In genomic region chr2:167449331-167450275, GRCm38 (mm10) we compare ENCODE assay signal across 19 mouse cellular contexts. TPM values are rescaled to one million over a fixed set of nuclear protein-coding genes. Genes with fewer than 3 reads are reported as not detected.
DNase-seq lines count a peak whose midpoint lies in the region; ATAC-seq and TF ChIP-seq lines count a peak whose summit lies in the region.
"Had no signal": no experiment of that assay in that cellular context is flagged by ENCODE, and none has a peak within 500 bp of the region (broad histone marks: within the 10 kb centered on the region; RNA-seq: fewer than 3 reads in every experiment).

No protein-coding gene starts in this region.

- H3K9me3 ChIP-seq in kidney, embryonic 15.5 days (replicated peaks): no peaks in the 10 kb centered on the region
- no peaks in the 10 kb centered on the region for H3K9me3 ChIP-seq in E14TG2a.4 (ENCODE audit: low read length)
- no peaks in the 10 kb centered on the region for H3K9me3 ChIP-seq in midbrain, embryonic 10.5 days (replicated peaks)
- H3K9me3 ChIP-seq: G1E; hindbrain, embryonic 13.5 days; intestine, embryonic 15.5 days; limb, embryonic 10.5 days; neural tube, embryonic 13.5 days had no signal

- no peak overlapping the region for H3K4me3 ChIP-seq in kidney, embryonic 15.5 days (replicated peaks)
- peak overlapping the region; percentile 24 for H3K4me3 ChIP-seq in E14TG2a.4 (replicated peaks; ENCODE audit: low read length)
- no peak overlapping the region for H3K4me3 ChIP-seq in midbrain, embryonic 10.5 days
- H3K4me3 ChIP-seq: heart, adult 2 months; hindbrain, embryonic 13.5 days; intestine, embryonic 15.5 days; limb, embryonic 10.5 days; neural tube, embryonic 13.5 days had no signal

- TF ChIP-seq CTCF in E14TG2a.4 (conservative IDR thresholded peaks at IDR 0.05; ENCODE audit: low read length): no peak

- no peak for DNase-seq in kidney, adult 18-20 months
- DNase-seq in brain, adult 2 months (ENCODE audit: low read depth, low spot score): peak; percentile 84
- DNase-seq in cerebellum, postnatal 25 days: peak; percentile 75 to 77
- DNase-seq in midbrain, embryonic 10.5 days (ENCODE audit: low spot score): no peak
- DNase-seq in urinary bladder, adult 18-20 months (ENCODE audit: low spot score in 2 of 2): no peak
- no peak for DNase-seq in spleen, postnatal 14 days (ENCODE audit: low spot score in 2 of 2)
- DNase-seq: heart, adult 2 months; kidney, postnatal 10 days; lung, adult 18-20 months; right cerebral cortex, postnatal 14 days; thymus, postnatal 14 days had no signal

- H3K27ac ChIP-seq in kidney, embryonic 15.5 days: 0 out of 2 replicates have a peak overlapping the region, but pooled peaks have one; percentile 14
- no peak overlapping the region for H3K27ac ChIP-seq in midbrain, embryonic 10.5 days (replicated peaks)
- H3K27ac ChIP-seq: heart, adult 2 months; hindbrain, embryonic 13.5 days; intestine, embryonic 15.5 days; limb, embryonic 10.5 days; neural tube, embryonic 13.5 days had no signal

- no peak overlapping the region for H3K9ac ChIP-seq in kidney, embryonic 15.5 days
- H3K9ac ChIP-seq: hindbrain, embryonic 13.5 days; intestine, embryonic 15.5 days; neural tube, embryonic 13.5 days had no signal

- H3K4me1 ChIP-seq in kidney, embryonic 15.5 days: peaks cover 22% of the 10 kb centered on the region
- peaks cover 66% of the 10 kb centered on the region for H3K4me1 ChIP-seq in E14TG2a.4 (replicated peaks; ENCODE audit: low read depth, low read length)
- 0 out of 2 replicates have a peak, but pooled peaks cover 6% of the 10 kb centered on the region for H3K4me1 ChIP-seq in midbrain, embryonic 10.5 days
- H3K4me1 ChIP-seq: intestine, embryonic 15.5 days; limb, embryonic 10.5 days had no signal

- no peaks in the 10 kb centered on the region for H3K27me3 ChIP-seq in kidney, embryonic 15.5 days
- H3K27me3 ChIP-seq in E14TG2a.4 (ENCODE audit: insufficient read depth, low read length): no peaks in the 10 kb centered on the region
- no peaks in the 10 kb centered on the region for H3K27me3 ChIP-seq in midbrain, embryonic 10.5 days (ENCODE audit: low read depth, poor library complexity, severe bottlenecking)
- H3K27me3 ChIP-seq: hindbrain, embryonic 13.5 days; intestine, embryonic 15.5 days; neural tube, embryonic 13.5 days had no signal

- no peak overlapping the region for H3K4me2 ChIP-seq in kidney, embryonic 15.5 days
- H3K4me2 ChIP-seq: hindbrain, embryonic 13.5 days; intestine, embryonic 15.5 days; neural tube, embryonic 13.5 days had no signal

- WGBS in kidney, embryonic 15.5 days: 83% methylated on average over 21 of the region's 21 CpGs
- 89% methylated on average over 21 of the region's 21 CpGs for WGBS in midbrain, embryonic 10.5 days

- ATAC-seq in kidney, embryonic 15.5 days (replicated peaks; ENCODE audit: low FRiP score): no peak
- ATAC-seq: forebrain, embryonic 16.5 days; intestine, embryonic 15.5 days had no signal

- peaks cover 79% of the 10 kb centered on the region for H3K36me3 ChIP-seq in kidney, embryonic 15.5 days
- peaks cover 95% of the 10 kb centered on the region for H3K36me3 ChIP-seq in E14TG2a.4 (ENCODE audit: insufficient read depth, low read length)
- H3K36me3 ChIP-seq in midbrain, embryonic 10.5 days: peaks cover 91% of the 10 kb centered on the region

RNA-seq across cellular contexts. Expression of gene Slc9a8, which starts 28.1 kb away (rescaled TPM):
- polyA plus RNA-seq in kidney, embryonic 15.5 days (2015; fragmentation: Nextera tagmentation; extraction: Ambion mirVana): 21.9 and 27.1 TPM in 2 replicates
- 21.6 and 25.6 TPM in 2 replicates for polyA plus RNA-seq in midbrain, embryonic 10.5 days (2016; fragmentation: Nextera tagmentation; extraction: Ambion mirVana)

RNA-seq across cellular contexts. Expression of gene Rnf114, which starts 42.8 kb away (rescaled TPM):
- polyA plus RNA-seq in kidney, embryonic 15.5 days (2015; fragmentation: Nextera tagmentation; extraction: Ambion mirVana): 89.9 and 91.9 TPM in 2 replicates
- polyA plus RNA-seq in midbrain, embryonic 10.5 days (2016; fragmentation: Nextera tagmentation; extraction: Ambion mirVana): 139 and 154 TPM in 2 replicates

RNA-seq across cellular contexts. Expression of gene Spata2, which starts 43.1 kb away (rescaled TPM):
- polyA plus RNA-seq in kidney, embryonic 15.5 days (2015; fragmentation: Nextera tagmentation; extraction: Ambion mirVana): 17.8 and 17.9 TPM in 2 replicates
- polyA plus RNA-seq in midbrain, embryonic 10.5 days (2016; fragmentation: Nextera tagmentation; extraction: Ambion mirVana): 19.1 and 23.5 TPM in 2 replicates

Comparison
In these comparisons a context has a peak if more than half of its experiments do, and no peak if none do; other contexts are left out.
1. DNase-seq: peak in brain, adult 2 months (single experiment) and cerebellum, postnatal 25 days (2 of 2); none in kidney, adult 18-20 months (single experiment), midbrain, embryonic 10.5 days (single experiment), urinary bladder, adult 18-20 months (0 of 2) and spleen, postnatal 14 days (0 of 2).